Mouse (Mus musculus): ENCODE results near the gene Asgr1. TPM values are rescaled to one million over a fixed set of nuclear protein-coding genes. Genes with fewer than 3 reads are reported as not detected.
"Not testable (repeated sequence)": the region's sequence is repeated elsewhere in the genome, so short reads cannot be mapped to it uniquely, and the experiment has no call there.

Asgr1 gene
- polyA plus RNA-seq (2012; rRNA removed) = 2.4 and 3.6 TPM in 2 replicates

DNA sequence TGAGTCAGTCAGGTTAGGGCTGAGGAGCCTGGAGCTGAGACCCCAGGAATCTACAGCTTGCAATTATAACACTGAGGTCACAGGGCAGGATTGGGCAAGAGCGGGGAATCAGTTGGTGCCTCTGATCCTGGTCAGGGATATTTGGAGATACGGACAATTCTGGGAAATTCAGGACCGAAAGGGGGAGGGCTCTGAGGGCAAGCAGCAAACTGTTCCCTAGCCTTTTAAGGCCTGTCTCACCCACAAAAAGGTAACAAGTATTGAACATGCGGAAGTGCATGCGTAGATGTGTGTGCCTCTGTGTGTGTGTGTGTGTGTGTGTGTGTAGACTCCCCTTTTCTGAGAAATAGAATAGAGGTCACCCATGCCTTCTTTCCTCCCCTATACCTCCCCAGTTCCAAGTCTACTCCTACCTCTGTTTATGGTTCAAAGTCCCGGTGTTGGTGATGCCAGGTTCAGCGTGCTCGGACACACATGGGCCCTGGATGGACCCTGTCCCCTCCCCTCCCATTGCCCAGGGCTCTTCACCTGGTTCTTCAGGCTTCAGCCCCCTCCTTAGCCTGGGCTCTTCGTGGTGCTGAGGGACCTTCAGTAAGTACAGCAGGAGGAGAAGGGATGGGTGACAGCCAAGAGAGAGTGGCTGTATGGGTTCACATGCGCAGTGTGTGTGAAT is at the start of gene Asgr1:
Gene Asgr1, plus strand, starts transcription at position 188 of the 673 bp plus-strand sequence.
- no peak for DNase-seq (ENCODE audit: extremely low spot score in 1 of 2, low spot score in 1 of 2)

GRCm38 (mm10) chr11:70005521-70005920 is 48.4 kb upstream of the Asgr1 start:
- DNase-seq (ENCODE audit: extremely low spot score in 1 of 2, low spot score in 1 of 2) = no peak

- DNase-seq (ENCODE audit: extremely low spot score in 1 of 2, low spot score in 1 of 2) = no peak
Measured at GRCm38 (mm10) chr11:70010033-70010432, 43.9 kb upstream of the Asgr1 start.

GRCm38 (mm10) chr11:70010548-70010947 is 43.3 kb upstream of the Asgr1 start:
- no peak for DNase-seq (ENCODE audit: extremely low spot score in 1 of 2, low spot score in 1 of 2)

- DNase-seq (ENCODE audit: extremely low spot score in 1 of 2, low spot score in 1 of 2) = no peak
Measured at GRCm38 (mm10) chr11:70010961-70011360, 42.9 kb upstream of the Asgr1 start.

DNA sequence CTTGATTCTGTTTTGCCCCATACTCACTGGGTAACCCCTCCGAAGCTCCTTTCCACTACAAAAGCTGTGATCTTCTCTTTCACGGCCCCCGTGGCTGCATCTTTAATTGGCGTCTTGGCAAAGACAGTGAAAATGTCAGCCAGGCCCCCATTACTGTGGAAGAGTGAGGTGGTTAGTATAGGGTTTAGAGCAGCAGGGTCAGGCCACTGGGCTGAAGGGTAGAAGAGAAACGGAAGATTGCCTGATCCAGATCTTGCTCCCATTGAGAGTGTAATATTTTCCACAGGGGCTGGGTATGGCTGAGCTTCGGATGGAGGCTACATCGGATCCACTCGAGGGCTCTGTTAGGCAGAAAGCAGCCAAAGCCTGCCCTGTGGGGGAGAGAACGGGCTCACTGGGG is 41.0 kb upstream of the Asgr1 start:
- no peak for DNase-seq (ENCODE audit: extremely low spot score in 1 of 2, low spot score in 1 of 2)

DNA sequence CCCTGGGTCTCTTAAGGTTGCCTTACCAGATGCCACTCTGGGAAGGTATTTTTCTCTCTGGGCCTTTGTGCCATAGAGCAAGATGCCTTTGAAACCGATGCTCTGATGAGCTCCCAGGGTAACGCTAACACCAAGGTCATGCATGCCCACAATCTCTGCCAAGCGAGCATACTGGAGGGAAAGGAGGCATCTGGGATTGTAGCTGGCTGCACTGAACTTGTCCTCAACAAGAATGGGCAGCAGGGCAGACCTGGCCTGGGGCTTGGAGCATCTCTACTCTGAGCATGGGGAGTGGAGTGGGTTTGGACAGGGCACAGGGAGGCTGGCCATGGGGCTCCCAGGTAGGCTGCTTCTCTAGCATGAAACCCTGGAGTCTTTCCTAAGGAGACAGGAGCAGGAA is 40.5 kb upstream of the Asgr1 start:
- DNase-seq (ENCODE audit: extremely low spot score in 1 of 2, low spot score in 1 of 2) = no peak

GRCm38 (mm10) chr11:70014051-70014450 is 39.8 kb upstream of the Asgr1 start:
- DNase-seq (ENCODE audit: extremely low spot score in 1 of 2, low spot score in 1 of 2) = no peak

DNA sequence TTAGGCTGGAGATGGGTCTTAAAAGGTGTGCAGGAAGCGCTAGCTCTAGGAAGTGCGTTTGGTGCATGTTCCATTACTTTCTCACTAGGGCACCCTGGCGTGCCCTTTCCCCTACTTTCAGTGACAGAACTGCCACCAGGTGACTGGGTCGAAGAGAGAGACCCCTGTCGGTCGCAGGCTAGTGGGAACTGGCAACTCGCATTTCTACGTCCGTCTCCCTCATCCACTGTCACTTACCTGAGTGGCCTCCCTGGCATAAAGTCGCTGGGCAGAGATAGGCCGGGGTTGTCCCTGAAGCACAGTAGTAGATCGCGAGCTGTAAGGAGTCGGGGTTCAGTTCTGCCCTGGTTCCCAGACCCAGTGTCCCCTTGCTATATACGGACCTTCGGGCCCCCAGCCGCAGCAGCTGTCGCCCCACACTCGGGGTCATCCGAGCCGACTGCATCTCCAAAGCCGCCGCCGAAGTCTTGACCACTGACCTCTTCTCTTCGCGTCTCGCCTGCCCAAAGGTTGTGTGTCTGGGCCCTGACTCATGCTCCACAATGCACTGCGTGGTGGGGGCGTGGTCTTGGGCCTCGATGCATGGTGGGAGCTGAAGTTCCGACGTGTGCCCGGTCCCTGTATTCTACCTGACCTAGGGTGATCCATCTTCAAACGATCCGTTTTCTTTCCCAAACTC is 38.9 kb upstream of the Asgr1 start, which contains the start of gene Acadvl:
Gene Acadvl, minus strand, starts transcription at position 532 of the 679 bp plus-strand sequence.
- peak; percentile 72 to 89 for DNase-seq (ENCODE audit: extremely low spot score in 1 of 2, low spot score in 1 of 2)

- no peak for DNase-seq (ENCODE audit: extremely low spot score in 1 of 2, low spot score in 1 of 2)
Measured at GRCm38 (mm10) chr11:70015677-70016076, 38.2 kb upstream of the Asgr1 start.

DNA sequence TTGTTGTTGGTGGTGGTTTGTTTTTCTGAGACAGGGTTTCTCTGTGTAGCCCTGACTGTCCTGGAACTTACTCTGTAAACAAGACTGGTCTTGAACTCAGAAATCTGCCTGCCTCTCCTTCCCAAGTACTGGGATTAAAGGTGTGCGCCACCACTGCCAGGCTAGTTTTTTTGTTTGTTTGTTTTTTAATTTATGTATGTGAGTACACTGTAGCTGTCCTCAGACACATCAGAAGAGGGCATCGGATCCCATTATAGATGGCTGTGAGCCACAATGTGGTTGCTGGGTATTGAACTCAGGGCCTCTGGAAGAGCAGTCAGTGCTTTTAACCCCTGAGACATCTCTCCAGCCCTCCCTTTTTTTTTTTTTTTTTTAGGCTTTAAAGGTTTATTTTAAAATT is 37.7 kb upstream of the Asgr1 start:
- not testable (repeated sequence) for DNase-seq (ENCODE audit: extremely low spot score in 1 of 2, low spot score in 1 of 2)

DNA sequence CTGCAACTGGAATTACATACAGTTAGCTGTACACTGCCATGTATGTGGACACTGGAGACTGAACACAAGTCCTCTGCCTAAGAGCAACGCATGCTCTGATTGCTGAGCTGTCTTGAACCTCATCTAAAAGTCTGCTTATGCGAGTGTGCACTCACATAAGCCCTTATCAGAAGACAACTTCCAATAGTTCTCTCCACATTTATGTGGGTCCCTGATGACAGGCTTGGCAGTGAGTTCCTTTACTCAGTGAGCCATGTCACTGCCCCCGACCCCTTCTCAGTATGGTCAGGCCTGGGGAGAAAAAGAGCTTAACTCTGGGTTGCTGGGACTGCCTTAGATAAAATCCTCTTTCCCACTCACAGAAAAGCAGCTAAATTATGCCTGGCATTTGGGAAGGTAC is 37.2 kb upstream of the Asgr1 start, which contains the start of gene Dlg4:
Gene Dlg4, plus strand, starts transcription at position 274 of the 400 bp plus-strand sequence.
- DNase-seq (ENCODE audit: extremely low spot score in 1 of 2, low spot score in 1 of 2) = no peak

- DNase-seq (ENCODE audit: extremely low spot score in 1 of 2, low spot score in 1 of 2) = no peak
Measured at GRCm38 (mm10) chr11:70017199-70017767, 36.6 kb upstream of the Asgr1 start.

DNA sequence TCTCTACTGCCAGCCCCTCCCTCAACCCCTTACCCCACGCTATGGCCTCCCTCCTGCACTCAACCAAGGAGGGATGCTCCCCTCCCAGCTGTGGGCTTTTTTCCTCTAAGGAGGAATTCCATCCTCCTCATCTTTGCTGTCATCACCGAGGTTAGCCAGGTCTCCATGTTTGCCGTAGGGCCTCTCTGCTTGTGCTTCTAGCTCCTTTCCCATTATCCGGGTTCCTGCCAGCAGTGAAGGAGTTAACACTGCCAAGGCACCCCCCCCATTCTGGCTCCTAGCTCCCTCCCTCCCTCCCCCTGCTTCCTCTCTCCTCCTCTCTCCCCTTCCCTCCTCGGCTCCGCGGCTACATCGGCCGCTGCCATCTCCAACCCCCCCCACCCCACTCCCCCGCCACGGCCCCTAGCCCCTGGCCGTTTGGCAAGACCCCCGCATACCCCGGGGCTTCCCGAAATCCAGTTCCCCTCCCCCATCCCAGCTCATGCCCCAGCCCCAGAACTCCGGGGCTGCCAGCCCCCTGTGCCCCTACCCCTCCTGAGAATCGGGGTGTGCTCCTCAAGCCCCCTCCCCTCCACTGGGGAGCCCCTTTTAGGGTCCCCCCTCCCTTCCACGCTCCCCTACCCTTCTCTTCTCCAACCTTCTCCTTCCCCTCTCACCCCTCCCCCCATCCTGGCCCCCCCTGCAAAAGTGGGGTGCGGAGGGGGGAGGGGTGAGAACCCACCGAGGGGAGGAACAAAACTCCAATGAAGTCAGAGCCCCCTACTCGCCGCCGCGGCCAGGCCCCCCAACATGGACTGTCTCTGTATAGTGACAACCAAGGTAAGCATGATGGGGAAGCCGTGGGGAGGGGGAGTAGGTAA is 35.5 kb upstream of the Asgr1 start:
- peak in 1 of 2 experiments; percentile 79 for DNase-seq (ENCODE audit: extremely low spot score in 1 of 2, low spot score in 1 of 2)

GRCm38 (mm10) chr11:70019495-70020021 is 34.3 kb upstream of the Asgr1 start:
- no peak for DNase-seq (ENCODE audit: extremely low spot score in 1 of 2, low spot score in 1 of 2)

DNA sequence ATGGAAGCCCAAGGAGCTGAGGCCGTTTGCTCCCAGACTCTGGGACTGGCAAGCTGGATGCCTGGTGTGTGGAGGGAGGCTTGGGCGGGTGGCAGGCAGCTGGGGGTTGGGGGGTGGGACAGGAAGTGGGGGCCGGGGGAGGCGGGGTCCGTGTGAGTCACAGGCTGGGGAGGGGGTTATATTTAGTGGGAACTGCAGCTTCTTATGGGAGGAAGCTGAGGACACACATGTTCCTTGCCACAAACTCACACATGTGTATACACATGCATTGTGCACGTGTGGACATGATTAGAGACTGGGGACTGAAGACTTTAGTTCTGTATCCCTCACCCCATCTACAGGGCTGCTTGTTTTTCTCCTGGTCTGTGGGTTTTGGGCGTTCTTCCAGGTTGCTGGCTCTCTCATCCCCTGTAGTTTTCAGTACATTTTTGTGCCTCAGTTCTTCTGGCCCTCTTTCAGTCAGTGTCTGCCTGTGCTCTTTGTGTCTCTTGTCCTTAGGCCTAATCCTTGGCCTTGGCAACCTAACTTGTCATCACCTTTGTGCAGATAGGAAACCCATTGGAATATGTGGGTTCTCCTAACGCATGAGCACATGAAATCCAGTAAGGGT is 33.8 kb upstream of the Asgr1 start:
- DNase-seq (ENCODE audit: extremely low spot score in 1 of 2, low spot score in 1 of 2) = peak in 1 of 2 experiments; percentile 59

GRCm38 (mm10) chr11:70020731-70021263 is 33.1 kb upstream of the Asgr1 start:
- DNase-seq (ENCODE audit: extremely low spot score in 1 of 2, low spot score in 1 of 2) = peak; percentile 84 to 85

GRCm38 (mm10) chr11:70021264-70022132 is 32.4 kb upstream of the Asgr1 start:
- DNase-seq (ENCODE audit: extremely low spot score in 1 of 2, low spot score in 1 of 2) = peak; percentile 97

Data from frontal cortex, adult 2 months (tissue).